Mouse (Mus musculus) forebrain, embryonic 16.5 days (tissue): ENCODE results near the gene Grik4. TPM values are rescaled to one million over a fixed set of nuclear protein-coding genes. Genes with fewer than 3 reads are reported as not detected.

Experiments used
- ATAC-seq: fragments of 200-750 bp; cut with Nextera tagmentation; 2 replicates; pipeline ENCODE4 v1.8.0; 2017; ENCODE audit warnings: mild to moderate bottlenecking, moderate library complexity
- H3K27ac ChIP-seq: fragments of 300-500 bp; sonication (generic); 2 replicates; pipeline ENCODE4 v1.5.1; 2014; ENCODE audit warnings: low read length, control low read depth
- H3K27me3 ChIP-seq: fragments of 300-500 bp; sonication (generic); replicated peaks from 2 replicates; pipeline ENCODE4 v1.6.1; 2014; ENCODE audit warnings: low read length; ENCODE audit not compliant: control insufficient read depth, insufficient read depth
- H3K36me3 ChIP-seq: fragments of 300-500 bp; sonication (generic); 2 replicates; pipeline ENCODE4 v1.6.1; 2014; ENCODE audit not compliant: control insufficient read depth, insufficient read depth
- H3K4me1 ChIP-seq: fragments of 300-500 bp; sonication (generic); replicated peaks from 2 replicates; pipeline ENCODE4 v1.6.1; 2014; ENCODE audit warnings: low read length; ENCODE audit not compliant: control insufficient read depth, insufficient read depth
- H3K4me2 ChIP-seq: fragments of 300-500 bp; sonication (generic); 2 replicates; pipeline ENCODE4 v1.6.1; 2014; ENCODE audit warnings: mild to moderate bottlenecking, low read length, control low read depth
- H3K4me3 ChIP-seq: fragments of 300-500 bp; sonication (generic); replicated peaks from 2 replicates; pipeline ENCODE4 v1.5.1; 2014; ENCODE audit warnings: mild to moderate bottlenecking, low read length, control low read depth
- H3K9ac ChIP-seq: fragments of 300-500 bp; sonication (generic); replicated peaks from 2 replicates; pipeline ENCODE4 v1.6.1; 2014; ENCODE audit warnings: low read depth, low read length, control low read depth
- H3K9me3 ChIP-seq: fragments of 300-500 bp; sonication (generic); 2 replicates; pipeline ENCODE4 v1.6.1; 2016; ENCODE audit warnings: low read length; ENCODE audit not compliant: control insufficient read depth
- WGBS: fragments of 180-500 bp; shearing (Covaris S2); extraction: QIAGEN DNeasy Blood & Tissue Kit; methylation state at CpG from one replicate; pipeline ENCODE4 v1.1.7; 2014; 5-methylcytosine and 5-hydroxymethylcytosine counted together
- polyA plus RNA-seq: library from polyadenylated mRNA; unstranded; fragments of >200 nt; fragmentation: Nextera tagmentation; extraction: Ambion mirVana; gene quantifications from 2 replicates; pipeline ENCODE4 v1.2.1, GENCODE M21; 2015

Grik4 gene
- polyA plus RNA-seq, 1 experiment from 2014 or later, result 4.8 TPM

DNA sequence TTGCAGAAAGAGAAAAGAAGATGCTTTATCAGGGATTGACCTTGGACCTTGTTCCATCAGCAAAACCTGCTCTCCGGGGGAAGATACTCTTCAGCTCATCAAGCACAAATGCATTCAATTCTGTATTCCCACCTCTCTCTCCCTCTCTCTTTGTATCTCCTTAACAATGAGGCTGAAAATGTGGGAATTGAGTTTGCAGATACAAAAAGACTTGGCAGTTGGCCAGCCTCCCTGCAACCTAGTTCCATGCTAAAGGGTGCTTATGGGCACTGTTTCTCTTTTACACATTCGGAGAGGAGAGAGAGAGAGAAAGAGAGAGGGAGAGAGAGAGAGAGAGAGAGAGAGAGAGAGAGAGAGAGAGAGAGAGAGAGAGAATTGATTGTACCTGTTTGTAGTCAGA, 273.7 kb downstream of the Grik4 start:
- WGBS, result 16% methylated on average over 2 of the region's 2 CpGs
- peaks cover 7% of the 10 kb centered on the region for H3K4me1 ChIP-seq
- no peaks in the 10 kb centered on the region for H3K27me3 ChIP-seq
- H3K9ac ChIP-seq, result no peak overlapping the region
- H3K9me3 ChIP-seq, result no peaks in the 10 kb centered on the region
- no peak overlapping the region for H3K4me2 ChIP-seq
- no peaks in the 10 kb centered on the region for H3K36me3 ChIP-seq
- no peak overlapping the region for H3K27ac ChIP-seq
- peak; percentile 43; the same call in 1 of the 2 replicates for ATAC-seq
- no peak overlapping the region for H3K4me3 ChIP-seq

- no peaks in the 10 kb centered on the region for H3K4me1 ChIP-seq
- H3K4me2 ChIP-seq, result no peak overlapping the region
- no peak overlapping the region for H3K4me3 ChIP-seq
- H3K9ac ChIP-seq, result no peak overlapping the region
- H3K9me3 ChIP-seq, result peaks cover 5% of the 10 kb centered on the region; the same call in 1 of the 2 replicates
- no peaks in the 10 kb centered on the region for H3K36me3 ChIP-seq
- ATAC-seq, result no peak
- no peaks in the 10 kb centered on the region for H3K27me3 ChIP-seq
- H3K27ac ChIP-seq, result no peak overlapping the region
- 83% methylated on average over 1 of the region's 1 CpGs for WGBS
Observed at GRCm38 (mm10) chr9:42661481-42661880, 282.8 kb downstream of the Grik4 start.

DNA sequence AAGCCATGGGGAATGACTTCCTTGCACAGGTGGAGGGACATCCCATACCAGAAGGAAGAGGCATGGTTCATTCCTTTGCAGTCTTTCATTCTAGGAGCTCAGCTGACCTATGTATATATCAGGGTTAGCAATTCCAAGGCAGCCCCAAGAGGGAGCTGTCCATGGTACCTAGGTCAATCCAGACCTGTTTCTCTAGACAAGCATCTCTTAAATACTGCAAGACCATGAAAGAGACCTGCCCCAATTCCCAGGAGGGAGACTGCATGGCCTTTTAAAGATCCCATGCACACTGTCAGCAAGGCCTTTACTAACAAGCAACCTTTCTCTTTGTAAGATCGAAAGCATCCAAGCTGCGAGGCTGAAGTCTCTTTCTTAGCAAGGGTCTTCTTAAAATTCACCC, 291.5 kb downstream of the Grik4 start:
- H3K27me3 ChIP-seq, result no peaks in the 10 kb centered on the region
- no peak overlapping the region for H3K4me2 ChIP-seq
- H3K4me3 ChIP-seq, result no peak overlapping the region
- peaks cover 2% of the 10 kb centered on the region; the same call in 1 of the 2 replicates for H3K4me1 ChIP-seq
- no peaks in the 10 kb centered on the region for H3K9me3 ChIP-seq
- H3K27ac ChIP-seq, result no peak overlapping the region
- ATAC-seq, result no peak
- WGBS, result 59% methylated on average over 2 of the region's 2 CpGs
- no peaks in the 10 kb centered on the region for H3K36me3 ChIP-seq
- H3K9ac ChIP-seq, result no peak overlapping the region

- Histone ChIP-seq H3K36me3 (no peaks in the 10 kb centered on the region), H3K27me3 (no peaks in the 10 kb centered on the region), H3K4me1 (peaks cover 2% of the 10 kb centered on the region; the same call in 1 of the 2 replicates), H3K9me3 (no peaks in the 10 kb centered on the region), H3K9ac (no peak overlapping the region), H3K4me2 (no peak overlapping the region), H3K4me3 (no peak overlapping the region), H3K27ac (no peak overlapping the region)
- ATAC-seq, result 0 out of 2 replicates have a peak, but pooled peaks have one; percentile 31
- WGBS, result 54% methylated on average over 4 of the region's 4 CpGs
Observed at GRCm38 (mm10) chr9:42652309-42652708, 292.0 kb downstream of the Grik4 start.

- Histone ChIP-seq H3K4me3 (no peak overlapping the region), H3K4me2 (no peak overlapping the region), H3K9me3 (no peaks in the 10 kb centered on the region), H3K36me3 (no peaks in the 10 kb centered on the region), H3K27me3 (no peaks in the 10 kb centered on the region), H3K4me1 (peaks cover 6% of the 10 kb centered on the region; the same call in 1 of the 2 replicates), H3K9ac (no peak overlapping the region), H3K27ac (no peak overlapping the region)
- WGBS, result 81% methylated on average over 5 of the region's 5 CpGs
- no peak for ATAC-seq
Observed at GRCm38 (mm10) chr9:42649872-42650271, 294.4 kb downstream of the Grik4 start.

- Histone ChIP-seq H3K9me3 (no peaks in the 10 kb centered on the region), H3K4me2 (no peak overlapping the region), H3K36me3 (no peaks in the 10 kb centered on the region), H3K4me3 (no peak overlapping the region), H3K9ac (no peak overlapping the region), H3K27me3 (no peaks in the 10 kb centered on the region), H3K4me1 (peaks cover 12% of the 10 kb centered on the region), H3K27ac (no peak overlapping the region)
- WGBS, result 90% methylated on average over 3 of the region's 3 CpGs
- ATAC-seq, result no peak
Observed at GRCm38 (mm10) chr9:42648051-42648450, 296.2 kb downstream of the Grik4 start.

- no peaks in the 10 kb centered on the region for H3K27me3 ChIP-seq
- ATAC-seq, result no peak
- H3K4me3 ChIP-seq, result no peak overlapping the region
- no peak overlapping the region for H3K27ac ChIP-seq
- no peak overlapping the region for H3K4me2 ChIP-seq
- H3K4me1 ChIP-seq, result peaks cover 17% of the 10 kb centered on the region
- WGBS, result 60% methylated on average over 3 of the region's 3 CpGs
- no peak overlapping the region for H3K9ac ChIP-seq
- H3K36me3 ChIP-seq, result no peaks in the 10 kb centered on the region
- H3K9me3 ChIP-seq, result no peaks in the 10 kb centered on the region
Observed at GRCm38 (mm10) chr9:42647596-42647995, 296.7 kb downstream of the Grik4 start.

DNA sequence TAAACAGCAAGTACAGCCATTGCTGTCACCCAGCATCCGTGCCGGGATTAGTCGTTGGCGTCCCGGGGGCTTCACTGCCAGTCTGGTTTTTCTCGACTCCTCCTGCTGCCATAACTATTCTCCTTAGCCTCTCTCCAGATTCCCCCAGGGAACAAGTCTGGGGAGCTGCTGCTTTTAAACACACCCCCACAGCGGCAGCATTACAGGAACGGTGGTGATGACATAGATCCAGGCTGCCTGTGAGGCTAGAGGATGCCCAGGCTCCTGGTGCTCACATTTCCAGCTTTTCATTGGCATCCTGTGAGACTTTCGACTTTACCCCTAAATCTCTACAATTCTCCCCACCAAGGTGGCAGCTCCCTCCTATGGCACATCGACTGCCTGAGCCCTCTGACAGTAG, 297.5 kb downstream of the Grik4 start:
- no peak overlapping the region for H3K9ac ChIP-seq
- H3K27me3 ChIP-seq, result no peaks in the 10 kb centered on the region
- no peaks in the 10 kb centered on the region for H3K9me3 ChIP-seq
- H3K36me3 ChIP-seq, result no peaks in the 10 kb centered on the region
- H3K4me3 ChIP-seq, result no peak overlapping the region
- peaks cover 19% of the 10 kb centered on the region for H3K4me1 ChIP-seq
- H3K27ac ChIP-seq, result no peak overlapping the region
- ATAC-seq, result no peak
- WGBS, result 64% methylated on average over 10 of the region's 10 CpGs
- no peak overlapping the region for H3K4me2 ChIP-seq

GRCm38 (mm10) chr9:42645161-42645560, 299.1 kb downstream of the Grik4 start:
- ATAC-seq, result no peak
- Histone ChIP-seq H3K27ac (no peak overlapping the region), H3K9me3 (no peaks in the 10 kb centered on the region), H3K27me3 (no peaks in the 10 kb centered on the region), H3K4me2 (no peak overlapping the region), H3K4me3 (no peak overlapping the region), H3K36me3 (no peaks in the 10 kb centered on the region), H3K4me1 (peaks cover 19% of the 10 kb centered on the region), H3K9ac (no peak overlapping the region)
- 79% methylated on average over 5 of the region's 5 CpGs for WGBS

DNA sequence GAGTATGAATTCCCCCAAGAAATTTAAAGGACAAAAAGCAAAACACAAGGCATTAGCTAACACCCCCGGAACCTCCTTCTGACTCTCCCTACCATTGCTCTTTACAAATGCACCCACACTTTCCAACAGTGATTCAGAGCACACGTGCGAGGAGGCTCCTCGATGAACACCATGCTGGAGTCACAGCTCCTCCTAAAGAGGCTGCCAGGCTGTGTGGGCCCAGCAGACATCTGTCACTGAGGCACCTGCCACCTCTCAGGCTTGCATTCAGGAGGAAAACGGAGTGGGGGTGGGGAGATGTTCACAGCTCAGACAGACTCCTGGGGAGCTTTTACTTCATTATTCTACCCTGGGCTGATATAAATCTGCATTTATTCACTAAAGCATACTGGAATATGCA, 301.5 kb downstream of the Grik4 start:
- H3K27ac ChIP-seq, result no peak overlapping the region; the same call in 1 of the 2 replicates
- H3K27me3 ChIP-seq, result no peaks in the 10 kb centered on the region
- no peak overlapping the region; the same call in 1 of the 2 replicates for H3K9ac ChIP-seq
- H3K4me3 ChIP-seq, result no peak overlapping the region
- H3K9me3 ChIP-seq, result no peaks in the 10 kb centered on the region
- H3K36me3 ChIP-seq, result no peaks in the 10 kb centered on the region
- H3K4me1 ChIP-seq, result peaks cover 19% of the 10 kb centered on the region
- no peak overlapping the region for H3K4me2 ChIP-seq
- ATAC-seq, result peak; percentile 85
- 17% methylated on average over 5 of the region's 5 CpGs for WGBS
